Mouse (Mus musculus): ENCODE data around the gene Ttc9. TPM values are rescaled to one million over a fixed set of nuclear protein-coding genes. Genes with fewer than 3 reads are reported as not detected.

Gene Ttc9
- total and polyA plus RNA-seq, 2 experiments: not detected

DNA sequence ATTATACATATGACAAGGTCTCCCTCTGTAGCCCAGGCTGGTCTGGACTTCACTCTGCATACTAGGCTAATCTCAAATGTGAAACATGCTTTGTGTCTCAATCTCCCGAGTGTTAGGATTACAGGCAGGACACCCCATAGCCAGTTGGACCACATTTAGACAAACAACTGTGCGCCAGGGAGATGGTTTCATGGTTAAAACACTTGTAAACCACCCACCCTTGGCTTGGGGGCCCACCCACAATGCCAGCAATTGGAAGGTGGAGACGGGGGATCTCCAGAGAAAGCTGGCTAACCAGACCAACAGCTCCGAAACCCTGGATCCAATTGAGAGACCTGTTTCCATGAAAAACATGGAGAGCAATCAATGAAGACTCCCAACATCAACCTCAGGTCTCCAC is 3.0 kb upstream of the Ttc9 start:
- no peaks in the 10 kb centered on the region for H3K79me2 ChIP-seq (ENCODE audit: control insufficient read depth, insufficient read depth, low read length)
- WGBS: 84% methylated on average over 4 of the region's 4 CpGs
- H3K27ac ChIP-seq (replicated peaks; ENCODE audit: insufficient read depth, low read depth, low read length): no peak overlapping the region
- DNase-seq (ENCODE audit: extremely low read depth, low read depth, low spot score): no peak
- H3K9ac ChIP-seq (ENCODE audit: low read depth, low read length): no peak overlapping the region
- no peak overlapping the region for H3K4me3 ChIP-seq (ENCODE audit: insufficient read depth, low read depth, low read length)
- H3K27me3 ChIP-seq (ENCODE audit: control insufficient read depth, insufficient read depth, low read length): peaks cover 11% of the 10 kb centered on the region; the same call in 1 of the 2 replicates
- TF ChIP-seq CTCF (IDR thresholded peaks at IDR 0.05; ENCODE audit: low read depth, low read length) (no peak), POLR2A (IDR thresholded peaks at IDR 0.05; ENCODE audit: extremely low read depth, insufficient read depth, low read length) (no peak)
- H3K36me3 ChIP-seq (ENCODE audit: control insufficient read depth, insufficient read depth, low read length): no peaks in the 10 kb centered on the region
- no peaks in the 10 kb centered on the region for H3K4me1 ChIP-seq (ENCODE audit: control insufficient read depth, insufficient read depth, low read length)

- DNase-seq (ENCODE audit: extremely low read depth, low read depth, low spot score): no peak
- TF ChIP-seq POLR2A (IDR thresholded peaks at IDR 0.05; ENCODE audit: extremely low read depth, insufficient read depth, low read length): no peak
- TF ChIP-seq CTCF (IDR thresholded peaks at IDR 0.05; ENCODE audit: low read depth, low read length): no peak
- Histone ChIP-seq H3K27ac (replicated peaks; ENCODE audit: insufficient read depth, low read depth, low read length) (no peak overlapping the region), H3K4me1 (ENCODE audit: control insufficient read depth, insufficient read depth, low read length) (no peaks in the 10 kb centered on the region), H3K27me3 (ENCODE audit: control insufficient read depth, insufficient read depth, low read length) (peaks cover 14% of the 10 kb centered on the region; the same call in 1 of the 2 replicates), H3K4me3 (ENCODE audit: insufficient read depth, low read depth, low read length) (no peak overlapping the region), H3K79me2 (ENCODE audit: control insufficient read depth, insufficient read depth, low read length) (no peaks in the 10 kb centered on the region), H3K9ac (ENCODE audit: low read depth, low read length) (no peak overlapping the region), H3K36me3 (ENCODE audit: control insufficient read depth, insufficient read depth, low read length) (no peaks in the 10 kb centered on the region)
- 13% methylated on average over 16 of the region's 16 CpGs for WGBS
These were observed 532 bp upstream of the Ttc9 start for GRCm38 (mm10) chr12:81630520-81630914.

DNA sequence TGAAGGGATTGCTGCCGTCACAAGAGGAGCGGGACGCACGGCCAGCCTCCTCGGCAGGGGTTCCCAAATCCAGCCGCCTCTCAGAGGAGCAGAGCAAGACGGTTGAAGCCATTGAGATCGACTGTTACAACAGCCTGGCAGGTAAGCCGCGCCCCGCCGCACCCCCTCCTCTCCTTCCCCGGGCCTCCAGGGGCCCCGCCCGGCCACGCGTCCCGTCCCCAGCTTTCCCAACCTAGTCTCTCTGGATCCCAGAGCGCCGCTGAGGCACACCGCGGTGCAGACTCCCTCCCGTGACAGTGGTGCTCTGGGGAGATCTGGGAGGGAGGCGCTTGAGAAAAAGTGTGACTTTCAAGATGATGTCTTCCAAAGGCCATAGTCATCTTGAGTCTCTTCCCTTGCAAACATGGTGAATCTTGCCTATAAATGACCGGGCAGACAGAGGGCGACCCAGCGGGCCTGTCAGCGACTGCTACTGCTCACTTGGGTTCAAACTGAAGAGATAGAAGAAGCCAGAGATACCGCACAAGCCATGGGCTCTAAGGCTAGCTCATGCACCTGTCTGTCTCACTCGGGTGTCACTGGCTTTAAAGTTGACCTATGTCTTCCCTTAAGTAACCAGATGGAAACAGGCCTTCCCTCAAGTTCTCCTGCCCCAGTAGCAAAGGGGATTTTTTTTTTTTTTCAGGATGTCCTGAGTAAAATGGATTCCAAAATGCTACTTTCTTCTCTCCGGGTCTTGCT is 782 bp downstream of the Ttc9 start:
- H3K36me3 ChIP-seq (ENCODE audit: control insufficient read depth, insufficient read depth, low read length): no peaks in the 10 kb centered on the region
- no peak for DNase-seq (ENCODE audit: extremely low read depth, low read depth, low spot score)
- H3K9ac ChIP-seq (ENCODE audit: low read depth, low read length): no peak overlapping the region
- no peak overlapping the region for H3K27ac ChIP-seq (replicated peaks; ENCODE audit: insufficient read depth, low read depth, low read length)
- TF ChIP-seq POLR2A (IDR thresholded peaks at IDR 0.05; ENCODE audit: extremely low read depth, insufficient read depth, low read length) (no peak), CTCF (IDR thresholded peaks at IDR 0.05; ENCODE audit: low read depth, low read length) (no peak)
- H3K4me1 ChIP-seq (ENCODE audit: control insufficient read depth, insufficient read depth, low read length): no peaks in the 10 kb centered on the region
- H3K79me2 ChIP-seq (ENCODE audit: control insufficient read depth, insufficient read depth, low read length): no peaks in the 10 kb centered on the region
- WGBS: 8% methylated on average over 28 of the region's 31 CpGs
- H3K4me3 ChIP-seq (ENCODE audit: insufficient read depth, low read depth, low read length): no peak overlapping the region
- peaks cover 14% of the 10 kb centered on the region; the same call in 1 of the 2 replicates for H3K27me3 ChIP-seq (ENCODE audit: control insufficient read depth, insufficient read depth, low read length)

DNA sequence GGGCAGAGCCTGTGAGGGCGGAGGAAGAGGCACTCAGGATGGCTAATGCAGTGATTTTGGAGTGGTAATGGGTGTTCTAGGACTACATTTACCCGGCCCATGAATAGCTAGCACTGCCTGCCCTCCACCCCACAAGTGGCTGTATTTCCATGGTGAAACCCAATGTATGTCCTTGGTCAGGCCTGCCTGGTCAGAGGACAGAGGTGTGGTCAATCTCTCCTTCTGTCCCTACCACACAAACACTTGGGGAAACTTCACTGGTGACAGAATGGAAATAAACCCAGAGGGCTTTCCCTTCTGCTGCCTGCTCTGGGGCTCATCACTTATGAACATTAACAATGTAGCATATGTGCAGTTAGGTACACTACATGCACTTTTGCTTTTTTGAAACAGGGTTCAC is 2.2 kb downstream of the Ttc9 start:
- Histone ChIP-seq H3K79me2 (ENCODE audit: control insufficient read depth, insufficient read depth, low read length) (no peaks in the 10 kb centered on the region), H3K27ac (replicated peaks; ENCODE audit: insufficient read depth, low read depth, low read length) (no peak overlapping the region), H3K4me1 (ENCODE audit: control insufficient read depth, insufficient read depth, low read length) (no peaks in the 10 kb centered on the region), H3K27me3 (ENCODE audit: control insufficient read depth, insufficient read depth, low read length) (peaks cover 14% of the 10 kb centered on the region; the same call in 1 of the 2 replicates), H3K36me3 (ENCODE audit: control insufficient read depth, insufficient read depth, low read length) (no peaks in the 10 kb centered on the region), H3K9ac (ENCODE audit: low read depth, low read length) (no peak overlapping the region), H3K4me3 (ENCODE audit: insufficient read depth, low read depth, low read length) (no peak overlapping the region)
- TF ChIP-seq CTCF (IDR thresholded peaks at IDR 0.05; ENCODE audit: low read depth, low read length) (no peak), POLR2A (IDR thresholded peaks at IDR 0.05; ENCODE audit: extremely low read depth, insufficient read depth, low read length) (no peak)
- WGBS: 87% methylated on average over 2 of the region's 2 CpGs
- DNase-seq (ENCODE audit: extremely low read depth, low read depth, low spot score): no peak

DNA sequence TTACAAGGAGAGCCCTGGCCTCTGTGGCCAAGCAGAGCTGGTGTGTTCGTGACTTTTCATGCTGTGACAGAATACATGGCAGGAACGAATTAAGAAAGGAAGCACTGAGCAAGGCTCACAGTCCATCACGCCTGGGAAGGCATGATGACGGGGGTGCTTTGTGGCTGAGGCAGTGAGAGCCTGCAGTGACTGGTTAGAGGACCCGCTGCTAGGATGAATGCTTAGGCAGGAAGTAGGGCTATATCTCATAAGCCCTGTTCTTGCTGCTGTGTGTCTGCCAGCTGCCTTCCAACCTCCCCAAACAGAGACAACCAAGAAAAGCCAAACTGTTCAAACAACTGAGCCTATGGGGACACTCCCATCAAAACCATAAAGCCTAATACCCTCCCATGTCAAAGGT is 9.6 kb downstream of the Ttc9 start:
- Histone ChIP-seq H3K4me1 (ENCODE audit: control insufficient read depth, insufficient read depth, low read length) (no peaks in the 10 kb centered on the region), H3K27me3 (ENCODE audit: control insufficient read depth, insufficient read depth, low read length) (peaks cover 2% of the 10 kb centered on the region; the same call in 1 of the 2 replicates), H3K36me3 (ENCODE audit: control insufficient read depth, insufficient read depth, low read length) (no peaks in the 10 kb centered on the region), H3K27ac (replicated peaks; ENCODE audit: insufficient read depth, low read depth, low read length) (no peak overlapping the region), H3K4me3 (ENCODE audit: insufficient read depth, low read depth, low read length) (no peak overlapping the region), H3K9ac (ENCODE audit: low read depth, low read length) (no peak overlapping the region), H3K79me2 (ENCODE audit: control insufficient read depth, insufficient read depth, low read length) (no peaks in the 10 kb centered on the region)
- no peak for TF ChIP-seq POLR2A (IDR thresholded peaks at IDR 0.05; ENCODE audit: extremely low read depth, insufficient read depth, low read length)
- no peak for TF ChIP-seq CTCF (IDR thresholded peaks at IDR 0.05; ENCODE audit: low read depth, low read length)
- no peak for DNase-seq (ENCODE audit: extremely low read depth, low read depth, low spot score)
- WGBS: 73% methylated on average over 5 of the region's 5 CpGs
